Mouse (Mus musculus): ENCODE results near the gene Gm37240. TPM values are rescaled to one million over a fixed set of nuclear protein-coding genes. Genes with fewer than 3 reads are reported as not detected.

The Gm37240 gene
- polyA plus RNA-seq, 1 experiment: 0.77 TPM

GRCm38 (mm10) chr3:84946381-84946780 lies 940.9 kb downstream of the Gm37240 start:
- DNase-seq: no peak
- 93% methylated on average over 1 of the region's 1 CpGs for WGBS
- no peaks in the 10 kb centered on the region for H3K27me3 ChIP-seq (ENCODE audit: control insufficient read depth, insufficient read depth, low read length)
- H3K27ac ChIP-seq (ENCODE audit: insufficient read depth, low read length): no peak overlapping the region
- H3K4me3 ChIP-seq (replicated peaks; ENCODE audit: insufficient read depth, low read depth, low read length): no peak overlapping the region
- no peak for TF ChIP-seq CTCF (IDR thresholded peaks at IDR 0.05; ENCODE audit: borderline replicate concordance, insufficient read depth, low read depth, low read length)
- TF ChIP-seq POLR2A (IDR thresholded peaks at IDR 0.05; ENCODE audit: borderline replicate concordance, insufficient read depth, low read length): no peak
- no peaks in the 10 kb centered on the region; the same call in 1 of the 2 replicates for H3K4me1 ChIP-seq (ENCODE audit: control insufficient read depth, insufficient read depth, low read length)

- no peak for DNase-seq
- 96% methylated on average over 3 of the region's 3 CpGs for WGBS
- no peak for TF ChIP-seq CTCF (IDR thresholded peaks at IDR 0.05; ENCODE audit: borderline replicate concordance, insufficient read depth, low read depth, low read length)
- no peak for TF ChIP-seq POLR2A (IDR thresholded peaks at IDR 0.05; ENCODE audit: borderline replicate concordance, insufficient read depth, low read length)
- Histone ChIP-seq H3K27ac (ENCODE audit: insufficient read depth, low read length) (no peak overlapping the region), H3K4me1 (ENCODE audit: control insufficient read depth, insufficient read depth, low read length) (no peaks in the 10 kb centered on the region), H3K4me3 (replicated peaks; ENCODE audit: insufficient read depth, low read depth, low read length) (no peak overlapping the region), H3K27me3 (ENCODE audit: control insufficient read depth, insufficient read depth, low read length) (no peaks in the 10 kb centered on the region)
Measured at GRCm38 (mm10) chr3:84944933-84945332, 942.4 kb downstream of the Gm37240 start.

- H3K4me3 ChIP-seq (replicated peaks; ENCODE audit: insufficient read depth, low read depth, low read length): no peak overlapping the region
- 67% methylated on average over 12 of the region's 12 CpGs for WGBS
- DNase-seq: no peak
- no peak for TF ChIP-seq CTCF (IDR thresholded peaks at IDR 0.05; ENCODE audit: borderline replicate concordance, insufficient read depth, low read depth, low read length)
- no peak for TF ChIP-seq POLR2A (IDR thresholded peaks at IDR 0.05; ENCODE audit: borderline replicate concordance, insufficient read depth, low read length)
- H3K27ac ChIP-seq (ENCODE audit: insufficient read depth, low read length): peak overlapping the region; percentile 1; the same call in 1 of the 2 replicates
- no peaks in the 10 kb centered on the region for H3K27me3 ChIP-seq (ENCODE audit: control insufficient read depth, insufficient read depth, low read length)
- H3K4me1 ChIP-seq (ENCODE audit: control insufficient read depth, insufficient read depth, low read length): peaks cover 8% of the 10 kb centered on the region; the same call in 1 of the 2 replicates
Measured at GRCm38 (mm10) chr3:84937360-84938355, 949.7 kb downstream of the Gm37240 start.

GRCm38 (mm10) chr3:84936956-84937355 lies 950.4 kb downstream of the Gm37240 start:
- no peaks in the 10 kb centered on the region for H3K27me3 ChIP-seq (ENCODE audit: control insufficient read depth, insufficient read depth, low read length)
- 79% methylated on average over 5 of the region's 5 CpGs for WGBS
- DNase-seq: no peak
- TF ChIP-seq CTCF (IDR thresholded peaks at IDR 0.05; ENCODE audit: borderline replicate concordance, insufficient read depth, low read depth, low read length) (no peak), POLR2A (IDR thresholded peaks at IDR 0.05; ENCODE audit: borderline replicate concordance, insufficient read depth, low read length) (no peak)
- H3K4me1 ChIP-seq (ENCODE audit: control insufficient read depth, insufficient read depth, low read length): peaks cover 8% of the 10 kb centered on the region; the same call in 1 of the 2 replicates
- H3K27ac ChIP-seq (ENCODE audit: insufficient read depth, low read length): no peak overlapping the region
- H3K4me3 ChIP-seq (replicated peaks; ENCODE audit: insufficient read depth, low read depth, low read length): no peak overlapping the region

GRCm38 (mm10) chr3:84936252-84936651 lies 951.1 kb downstream of the Gm37240 start:
- Histone ChIP-seq H3K27ac (ENCODE audit: insufficient read depth, low read length) (no peak overlapping the region), H3K27me3 (ENCODE audit: control insufficient read depth, insufficient read depth, low read length) (no peaks in the 10 kb centered on the region), H3K4me1 (ENCODE audit: control insufficient read depth, insufficient read depth, low read length) (peaks cover 8% of the 10 kb centered on the region; the same call in 1 of the 2 replicates), H3K4me3 (replicated peaks; ENCODE audit: insufficient read depth, low read depth, low read length) (no peak overlapping the region)
- WGBS: 32% methylated on average over 2 of the region's 2 CpGs
- DNase-seq: peak in 1 of 2 experiments; percentile 44
- TF ChIP-seq CTCF (IDR thresholded peaks at IDR 0.05; ENCODE audit: borderline replicate concordance, insufficient read depth, low read depth, low read length) (peak; percentile 50; the same call in 1 of the 2 replicates), POLR2A (IDR thresholded peaks at IDR 0.05; ENCODE audit: borderline replicate concordance, insufficient read depth, low read length) (no peak)

GRCm38 (mm10) chr3:84935729-84936128 lies 951.6 kb downstream of the Gm37240 start:
- TF ChIP-seq POLR2A (IDR thresholded peaks at IDR 0.05; ENCODE audit: borderline replicate concordance, insufficient read depth, low read length) (no peak), CTCF (IDR thresholded peaks at IDR 0.05; ENCODE audit: borderline replicate concordance, insufficient read depth, low read depth, low read length) (no peak)
- no peak for DNase-seq
- WGBS: 71% methylated on average over 1 of the region's 1 CpGs
- Histone ChIP-seq H3K4me3 (replicated peaks; ENCODE audit: insufficient read depth, low read depth, low read length) (no peak overlapping the region), H3K27ac (ENCODE audit: insufficient read depth, low read length) (no peak overlapping the region), H3K4me1 (ENCODE audit: control insufficient read depth, insufficient read depth, low read length) (peaks cover 8% of the 10 kb centered on the region; the same call in 1 of the 2 replicates), H3K27me3 (ENCODE audit: control insufficient read depth, insufficient read depth, low read length) (no peaks in the 10 kb centered on the region)

- no peak for DNase-seq
- no peak overlapping the region for H3K27ac ChIP-seq (ENCODE audit: insufficient read depth, low read length)
- TF ChIP-seq CTCF (IDR thresholded peaks at IDR 0.05; ENCODE audit: borderline replicate concordance, insufficient read depth, low read depth, low read length) (no peak), POLR2A (IDR thresholded peaks at IDR 0.05; ENCODE audit: borderline replicate concordance, insufficient read depth, low read length) (no peak)
- H3K4me1 ChIP-seq (ENCODE audit: control insufficient read depth, insufficient read depth, low read length): no peaks in the 10 kb centered on the region
- H3K4me3 ChIP-seq (replicated peaks; ENCODE audit: insufficient read depth, low read depth, low read length): no peak overlapping the region
- no peaks in the 10 kb centered on the region for H3K27me3 ChIP-seq (ENCODE audit: control insufficient read depth, insufficient read depth, low read length)
- 84% methylated on average over 3 of the region's 3 CpGs for WGBS
Measured at GRCm38 (mm10) chr3:84930683-84931082, 956.6 kb downstream of the Gm37240 start.
